Mouse (Mus musculus): ENCODE measurements around the gene Mtus2.

DNA sequence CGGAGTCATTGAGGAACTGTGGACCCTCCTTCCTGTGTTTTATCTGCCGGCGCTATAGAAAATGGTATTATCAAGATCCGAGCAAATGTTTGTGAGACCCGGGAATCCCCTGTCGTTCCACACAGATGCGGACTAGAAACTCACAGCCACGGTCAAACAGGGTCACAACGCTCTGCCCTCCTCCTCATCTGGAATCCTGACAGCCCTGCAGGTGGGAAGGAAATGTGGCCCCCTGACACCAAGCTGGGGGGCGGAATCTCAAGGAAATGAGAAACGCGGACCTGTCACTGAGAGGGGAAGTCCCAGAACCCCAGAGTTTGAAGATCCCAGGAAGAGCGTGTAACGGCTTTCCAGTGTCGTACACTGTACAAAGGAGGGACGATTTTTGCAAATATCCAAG lies 396.3 kb downstream of the Mtus2 start:
- no peak for TF ChIP-seq POLR2A (IDR thresholded peaks at IDR 0.05; ENCODE audit: borderline replicate concordance, insufficient read depth, low read length)
- TF ChIP-seq CTCF (IDR thresholded peaks at IDR 0.05; ENCODE audit: borderline replicate concordance, insufficient read depth, low read depth, low read length), result no peak
